Mouse (Mus musculus): ENCODE results near the gene Teddm3.
"Not testable (repeated sequence)": the region's sequence is repeated elsewhere in the genome, so short reads cannot be mapped to it uniquely, and the experiment has no call there.

Gene Teddm3

GRCm38 (mm10) chr16:21153900-21154299, at the start of gene Teddm3:
Teddm3 (minus strand) TSS chr16:21154000.
- DNase-seq, result not testable (repeated sequence)

DNA sequence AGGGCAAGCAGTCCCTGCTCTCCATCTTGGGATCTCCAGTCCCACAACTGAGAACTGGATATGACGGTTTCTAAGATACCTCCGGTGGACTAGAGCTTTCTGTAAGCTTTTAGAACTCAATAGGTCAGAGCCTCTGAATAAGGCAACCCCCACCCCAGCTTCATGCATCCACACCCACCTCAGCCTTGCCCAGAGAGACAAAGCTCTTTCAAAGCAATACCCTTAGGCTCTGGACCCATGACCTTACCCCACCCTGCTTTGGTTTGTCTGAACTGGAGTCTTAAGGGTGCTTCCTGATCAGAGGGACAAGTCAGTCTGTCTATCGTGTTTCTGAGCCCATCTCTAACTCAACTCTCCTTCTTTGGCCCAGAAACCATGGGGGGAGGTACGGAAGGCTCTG, 48.9 kb upstream of the Teddm3 start:
- DNase-seq, result no peak

- no peak for DNase-seq
These were observed 45.6 kb upstream of the Teddm3 start for GRCm38 (mm10) chr16:21199426-21199825.

- DNase-seq, result peak in 1 of 2 experiments; percentile 51
These were observed 44.7 kb upstream of the Teddm3 start for GRCm38 (mm10) chr16:21198529-21198928.

DNA sequence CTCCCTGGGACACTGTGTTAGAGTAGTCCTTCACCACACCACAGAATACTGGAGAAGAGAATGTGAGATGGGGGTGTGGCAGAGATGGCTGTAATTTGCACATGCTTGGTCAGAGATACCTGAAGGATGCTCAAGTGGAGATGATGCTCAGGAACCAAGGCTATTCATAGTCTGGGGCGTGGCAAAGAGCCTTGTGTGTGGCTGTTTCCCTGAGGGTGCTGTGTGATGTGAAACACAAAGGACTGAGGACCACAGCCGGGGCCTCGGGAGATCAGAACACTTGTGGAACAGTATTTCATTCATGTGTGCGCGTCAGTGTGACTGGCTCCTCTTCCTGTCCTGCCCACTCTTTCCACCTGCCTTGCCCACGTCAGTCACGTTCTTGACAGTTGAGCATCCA, 44.2 kb upstream of the Teddm3 start:
- no peak for DNase-seq

- no peak for DNase-seq
These were observed 43.7 kb upstream of the Teddm3 start for GRCm38 (mm10) chr16:21197542-21197941.

DNA sequence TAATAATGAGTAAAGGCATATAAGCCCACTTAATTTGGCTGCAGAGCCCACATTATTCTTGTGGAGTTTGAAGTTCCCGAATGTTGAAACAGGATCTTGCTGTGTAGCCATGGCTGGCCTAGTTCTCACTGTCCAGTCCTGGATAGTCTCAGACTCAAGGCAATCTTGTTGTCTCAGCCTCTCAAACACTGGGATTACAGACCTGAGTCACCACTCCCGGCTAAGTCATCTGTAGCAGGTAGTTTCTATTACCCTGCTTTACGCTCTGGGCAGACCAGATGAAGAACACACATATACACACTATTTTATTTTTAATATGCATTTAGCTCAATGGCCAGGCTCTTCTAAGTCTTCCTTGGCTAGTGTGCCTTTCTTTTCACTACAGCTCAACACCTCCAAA, 42.8 kb upstream of the Teddm3 start:
- no peak for DNase-seq

GRCm38 (mm10) chr16:21195260-21195866, 41.6 kb upstream of the Teddm3 start:
- DNase-seq, result no peak

GRCm38 (mm10) chr16:21194182-21194581, 40.4 kb upstream of the Teddm3 start:
- no peak for DNase-seq

- peak; percentile 46 to 76 for DNase-seq
These were observed 38.9 kb upstream of the Teddm3 start for GRCm38 (mm10) chr16:21192509-21193354.

DNA sequence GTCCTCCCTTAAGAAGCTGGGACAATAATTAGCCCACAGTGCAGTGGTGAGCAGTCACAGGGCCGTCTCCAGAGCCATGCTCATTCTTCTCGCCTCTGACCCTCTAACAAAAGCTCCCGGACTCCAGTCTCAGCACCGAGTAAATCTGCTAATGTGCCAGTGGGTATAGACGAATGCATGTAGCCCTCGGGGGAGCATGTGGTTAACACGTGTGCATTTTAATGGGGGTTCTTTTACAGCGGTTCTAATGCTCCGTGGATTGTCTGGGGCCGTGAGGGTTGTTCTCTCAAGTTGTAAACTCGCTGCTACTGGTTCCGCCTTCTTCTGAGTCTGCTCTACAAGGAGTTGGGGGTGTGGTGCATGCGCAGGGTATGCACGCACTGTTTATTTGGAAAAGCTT, 37.8 kb upstream of the Teddm3 start:
- no peak for DNase-seq

DNA sequence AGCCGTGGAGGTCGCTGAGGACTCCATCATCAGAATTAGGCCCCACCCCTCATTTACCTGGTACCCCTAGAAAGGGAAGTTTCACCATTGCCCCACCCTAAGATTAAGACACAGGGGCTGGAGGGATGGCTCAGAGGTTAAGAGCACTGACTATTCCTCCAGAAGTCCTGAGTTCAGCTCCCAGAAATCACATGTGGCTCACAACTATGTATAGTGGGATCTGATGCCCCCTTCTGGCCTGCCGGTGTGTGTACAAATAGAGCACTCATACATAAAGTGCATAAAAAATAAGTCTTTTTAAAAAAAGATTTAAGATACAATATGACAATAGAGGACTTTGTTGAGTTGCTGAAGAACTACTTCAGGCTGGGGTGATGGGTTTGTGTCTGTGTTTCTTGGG, 34.5 kb upstream of the Teddm3 start:
- peak in 1 of 2 experiments; percentile 16 for DNase-seq

DNA sequence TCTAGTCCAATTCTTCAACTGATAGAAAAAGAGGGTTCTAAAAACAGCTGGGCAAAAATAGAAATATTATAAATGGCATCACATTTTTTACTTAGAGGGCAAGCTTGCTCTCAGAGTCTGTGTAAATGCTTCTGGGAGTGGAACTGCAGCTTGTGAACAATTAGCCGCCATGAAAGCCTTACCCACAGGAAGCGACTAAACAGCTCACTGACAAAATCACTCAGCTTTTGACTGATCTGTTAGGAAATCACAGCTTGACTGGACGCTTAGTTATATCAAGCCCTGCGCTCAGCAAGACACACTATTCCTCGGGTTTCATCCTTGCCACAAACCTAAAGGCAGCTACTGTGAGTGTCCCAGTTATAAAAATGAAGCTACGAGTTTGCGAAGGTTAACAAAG, 33.8 kb upstream of the Teddm3 start:
- no peak for DNase-seq

DNA sequence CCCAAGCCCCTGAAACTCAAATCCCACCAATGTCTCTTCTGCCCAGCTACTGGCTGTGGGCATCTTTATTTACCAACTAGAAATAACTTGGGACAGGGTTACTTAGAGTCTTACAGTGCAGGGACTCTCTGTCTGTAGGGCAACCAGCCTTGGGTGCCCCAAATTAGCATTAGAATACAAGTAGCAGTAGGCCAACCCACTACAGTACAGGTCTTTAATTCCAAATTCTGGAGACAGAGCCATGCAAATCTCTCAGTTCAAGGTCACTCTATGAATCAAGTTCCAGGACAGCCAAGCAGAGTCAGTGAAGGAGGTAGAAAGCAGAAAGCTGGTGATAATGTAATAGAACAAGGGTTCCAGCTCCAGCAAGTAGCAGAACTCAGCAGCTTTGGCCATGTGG, 30.9 kb upstream of the Teddm3 start:
- no peak for DNase-seq

GRCm38 (mm10) chr16:21182108-21182507, 28.3 kb upstream of the Teddm3 start:
- DNase-seq, result no peak

DNA sequence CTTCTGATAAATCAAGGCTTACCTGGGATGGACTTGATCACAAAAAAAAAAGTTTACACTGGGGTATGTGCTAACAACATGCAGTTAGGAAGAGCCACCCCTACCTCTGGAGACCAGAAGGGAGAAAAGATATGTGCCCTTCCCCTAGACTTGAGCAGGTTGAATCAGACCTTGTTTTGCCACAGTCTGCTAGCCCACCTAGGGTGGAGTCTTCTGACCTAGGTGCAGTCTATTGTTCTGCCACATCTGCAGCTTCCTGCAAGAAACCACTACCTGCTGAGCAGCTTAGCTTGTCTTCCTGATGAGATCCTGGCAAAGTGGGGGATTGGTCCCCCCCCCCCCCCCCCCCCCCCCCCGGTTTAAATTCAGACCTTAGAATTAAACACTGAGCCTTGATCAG, 21.4 kb upstream of the Teddm3 start:
- DNase-seq, result no peak

GRCm38 (mm10) chr16:21168730-21169129, 14.9 kb upstream of the Teddm3 start:
- no peak for DNase-seq

- peak; percentile 4 to 20 for DNase-seq
These were observed 11.8 kb upstream of the Teddm3 start for GRCm38 (mm10) chr16:21165343-21166220.

- DNase-seq, result not testable (repeated sequence)
These were observed 9.6 kb upstream of the Teddm3 start for GRCm38 (mm10) chr16:21163423-21163822.

- not testable (repeated sequence) for DNase-seq
These were observed 5.4 kb upstream of the Teddm3 start for GRCm38 (mm10) chr16:21159226-21159625.

GRCm38 (mm10) chr16:21156261-21156660, 2.5 kb upstream of the Teddm3 start:
- not testable (repeated sequence) for DNase-seq

- no peak for DNase-seq
These were observed 2.0 kb downstream of the Teddm3 start for GRCm38 (mm10) chr16:21151564-21152361.

Data from cerebellum, postnatal 14 days (tissue).